Mouse (Mus musculus): ENCODE data around the gene Ccdc157. TPM values are rescaled to one million over a fixed set of nuclear protein-coding genes. Genes with fewer than 3 reads are reported as not detected.

Gene Ccdc157
- polyA plus RNA-seq, 1 experiment from 2014 or later = 7.6 TPM

DNA sequence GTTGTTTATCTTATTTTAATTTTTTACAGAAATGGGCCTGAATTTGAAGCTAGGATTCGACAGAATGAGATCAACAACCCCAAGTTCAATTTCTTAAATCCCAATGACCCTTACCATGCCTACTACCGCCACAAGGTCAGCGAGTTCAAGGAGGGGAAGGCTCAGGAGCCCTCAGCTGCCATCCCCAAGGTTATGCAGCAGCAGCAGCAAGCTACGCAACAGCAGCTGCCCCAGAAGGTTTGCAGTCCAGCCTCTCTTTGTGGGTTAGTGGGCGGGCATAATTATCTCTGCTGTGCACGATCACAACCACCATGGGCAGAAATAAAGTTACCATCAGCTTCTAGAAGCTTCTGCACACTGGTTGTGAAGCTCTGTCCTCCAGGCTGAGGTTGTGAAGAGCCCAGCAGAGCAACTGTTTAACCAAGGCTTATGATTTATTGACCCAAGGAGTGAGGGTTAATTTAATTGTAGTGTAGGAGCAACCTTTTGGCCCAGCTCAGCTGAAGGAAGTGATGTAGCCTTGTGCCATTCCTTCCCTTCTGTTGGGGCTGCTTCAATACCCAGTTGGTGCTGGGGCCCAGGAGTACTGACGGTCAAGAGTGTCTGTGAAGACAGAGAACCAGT, 6.5 kb upstream of the Ccdc157 start:
- Histone ChIP-seq H3K27me3 (replicated peaks) (no peaks in the 10 kb centered on the region), H3K9me3 (no peaks in the 10 kb centered on the region), H3K36me3 (peaks cover 98% of the 10 kb centered on the region), H3K4me3 (no peak overlapping the region), H3K9ac (no peak overlapping the region), H3K4me1 (peaks cover 12% of the 10 kb centered on the region), H3K27ac (no peak overlapping the region), H3K4me2 (replicated peaks) (no peak overlapping the region)
- no peak for ATAC-seq (ENCODE audit: low FRiP score, low read depth)
- WGBS = 91% methylated on average over 7 of the region's 7 CpGs

DNA sequence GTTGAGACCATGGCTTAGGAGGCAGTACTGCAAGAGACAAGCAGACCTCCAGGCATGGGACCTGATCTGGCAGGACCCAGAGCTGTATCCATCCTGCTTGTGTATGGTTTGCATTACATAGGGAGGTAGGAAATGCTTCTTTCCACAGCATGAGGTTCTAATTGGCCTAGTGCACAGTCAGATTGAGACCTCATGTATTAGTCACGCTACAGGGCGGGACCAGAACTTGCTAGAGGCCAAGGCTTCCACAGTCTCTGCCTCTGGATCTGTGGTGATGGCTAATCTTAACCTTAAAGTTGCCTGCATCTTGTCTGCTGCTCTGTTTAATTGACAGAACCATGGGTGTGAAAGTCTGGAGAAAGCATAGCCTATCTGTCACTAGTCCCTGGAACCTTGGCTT, 4.6 kb upstream of the Ccdc157 start:
- peaks cover 80% of the 10 kb centered on the region for H3K36me3 ChIP-seq
- no peak overlapping the region for H3K4me2 ChIP-seq (replicated peaks)
- no peak overlapping the region for H3K27ac ChIP-seq
- H3K27me3 ChIP-seq (replicated peaks) = no peaks in the 10 kb centered on the region
- no peak overlapping the region for H3K9ac ChIP-seq
- 90% methylated on average over 2 of the region's 2 CpGs for WGBS
- H3K9me3 ChIP-seq = no peaks in the 10 kb centered on the region
- H3K4me3 ChIP-seq = no peak overlapping the region
- ATAC-seq (ENCODE audit: low FRiP score, low read depth) = no peak
- peaks cover 23% of the 10 kb centered on the region for H3K4me1 ChIP-seq

DNA sequence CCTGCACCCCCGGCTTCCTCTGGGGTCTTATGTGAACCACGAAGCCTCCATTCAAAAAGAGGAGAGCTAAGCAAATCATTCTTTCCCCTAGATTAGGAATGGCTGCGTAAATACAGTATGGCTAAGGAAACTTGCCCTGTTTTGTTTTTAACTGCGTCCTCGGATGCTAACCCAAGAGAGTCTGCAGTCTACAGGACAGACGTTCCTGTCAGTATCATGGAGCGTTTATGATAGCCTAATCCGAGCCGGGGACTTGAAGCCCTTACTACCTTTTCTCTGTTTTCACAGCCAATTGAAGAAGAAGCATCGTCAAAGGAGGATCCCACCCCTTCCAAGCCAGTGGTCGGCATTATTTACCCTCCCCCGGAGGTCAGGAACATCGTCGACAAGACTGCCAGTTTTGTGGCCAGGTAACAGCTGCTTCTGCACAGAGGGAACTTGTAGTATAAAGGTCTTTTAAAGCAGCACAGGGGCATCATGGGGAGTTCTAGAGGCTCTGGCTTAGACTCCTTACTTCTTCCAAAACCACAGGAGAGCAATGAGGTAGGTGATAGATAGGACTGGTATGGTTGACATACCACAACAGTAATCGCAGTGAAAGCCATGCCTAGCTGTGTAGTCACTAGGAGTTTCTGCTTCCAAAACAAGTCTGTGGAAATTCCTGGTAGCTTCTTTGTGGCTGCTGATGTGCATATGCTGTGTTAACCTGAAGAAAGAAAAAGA, 826 bp upstream of the Ccdc157 start:
- Histone ChIP-seq H3K27me3 (replicated peaks) (no peaks in the 10 kb centered on the region), H3K27ac (no peak overlapping the region), H3K36me3 (peaks cover 43% of the 10 kb centered on the region), H3K9ac (peak overlapping the region; percentile 91), H3K4me2 (replicated peaks) (peak overlapping the region; percentile 95), H3K4me1 (peaks cover 31% of the 10 kb centered on the region), H3K9me3 (no peaks in the 10 kb centered on the region), H3K4me3 (peak overlapping the region; percentile 85)
- WGBS = 7% methylated on average over 15 of the region's 15 CpGs
- 0 out of 2 replicates have a peak, but pooled peaks have one; percentile 5 for ATAC-seq (ENCODE audit: low FRiP score, low read depth)

DNA sequence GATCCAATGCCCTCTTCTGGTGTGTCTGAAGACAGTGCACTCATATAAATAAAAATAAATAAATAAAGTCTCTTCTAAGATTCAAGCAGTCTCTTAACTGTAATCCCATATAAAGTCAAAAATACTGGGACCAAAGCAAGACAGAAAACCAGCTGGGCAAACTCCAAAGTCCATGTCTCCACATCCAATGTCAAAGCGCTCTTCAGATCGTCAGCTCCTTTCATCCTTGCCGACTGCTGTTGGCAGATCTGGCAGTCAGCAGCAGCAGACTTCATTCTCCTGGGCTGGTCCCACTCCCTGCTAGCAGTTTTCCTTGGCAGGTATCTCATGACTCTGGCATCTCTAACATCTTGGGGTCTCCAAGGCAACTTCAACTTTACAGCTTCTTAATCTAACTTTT, 1.4 kb downstream of the Ccdc157 start:
- Histone ChIP-seq H3K4me1 (peaks cover 26% of the 10 kb centered on the region), H3K27me3 (replicated peaks) (no peaks in the 10 kb centered on the region), H3K9me3 (no peaks in the 10 kb centered on the region), H3K9ac (no peak overlapping the region), H3K4me3 (no peak overlapping the region), H3K4me2 (replicated peaks) (no peak overlapping the region), H3K27ac (no peak overlapping the region), H3K36me3 (peaks cover 21% of the 10 kb centered on the region)
- 95% methylated on average over 3 of the region's 3 CpGs for WGBS
- no peak for ATAC-seq (ENCODE audit: low FRiP score, low read depth)

DNA sequence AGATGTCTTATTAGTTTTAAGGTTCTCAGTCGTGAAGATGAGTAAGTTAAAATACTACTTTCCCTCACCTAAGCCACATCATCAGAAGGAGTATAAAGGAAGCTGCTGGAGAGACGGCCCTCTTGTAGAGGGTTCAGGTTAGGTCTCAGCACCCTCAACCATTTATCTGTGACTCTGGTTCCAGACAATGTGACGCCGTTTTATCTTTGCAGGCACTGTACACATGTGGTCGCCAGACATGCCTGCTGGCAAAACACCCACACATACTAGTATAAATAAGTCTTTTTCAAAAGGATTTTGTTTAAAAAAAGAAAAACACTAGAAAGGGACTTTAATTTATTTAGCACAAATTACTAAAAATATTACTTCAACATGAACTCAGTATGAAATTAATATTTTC, 4.5 kb downstream of the Ccdc157 start:
- no peak overlapping the region for H3K27ac ChIP-seq
- H3K36me3 ChIP-seq = no peaks in the 10 kb centered on the region
- WGBS = 77% methylated on average over 5 of the region's 5 CpGs

DNA sequence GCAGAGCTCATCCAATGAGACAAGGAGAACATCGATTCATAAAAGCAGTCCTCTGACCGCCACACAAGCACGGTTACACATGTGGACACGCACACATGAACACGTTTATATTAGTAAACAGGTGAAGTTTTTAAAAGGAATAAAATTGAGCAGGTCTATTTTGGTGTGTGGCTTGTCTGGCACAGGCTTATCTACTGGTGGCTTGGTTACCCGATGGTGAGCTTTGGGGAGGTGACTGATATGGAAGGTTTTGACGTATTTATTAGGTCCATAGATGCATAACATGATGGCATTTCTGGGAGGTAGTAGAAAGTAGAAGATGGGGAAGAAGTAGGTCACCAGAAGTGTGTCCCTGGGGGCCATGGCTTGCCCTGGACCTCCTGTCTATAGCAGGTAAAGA, 6.4 kb downstream of the Ccdc157 start:
- Histone ChIP-seq H3K27me3 (replicated peaks) (no peaks in the 10 kb centered on the region), H3K27ac (no peak overlapping the region), H3K36me3 (no peaks in the 10 kb centered on the region), H3K4me1 (no peaks in the 10 kb centered on the region), H3K9ac (no peak overlapping the region), H3K9me3 (no peaks in the 10 kb centered on the region), H3K4me2 (replicated peaks) (no peak overlapping the region), H3K4me3 (no peak overlapping the region)
- WGBS = 94% methylated on average over 7 of the region's 7 CpGs
- ATAC-seq (ENCODE audit: low FRiP score, low read depth) = no peak

More for the DNA sequence above, 4.5 kb downstream of the Ccdc157 start:
- Histone ChIP-seq H3K27me3 (replicated peaks) (no peaks in the 10 kb centered on the region), H3K4me2 (replicated peaks) (no peak overlapping the region), H3K4me1 (peaks cover 11% of the 10 kb centered on the region; the same call in 1 of the 2 replicates), H3K9me3 (no peaks in the 10 kb centered on the region), H3K4me3 (no peak overlapping the region), H3K9ac (no peak overlapping the region)
- no peak for ATAC-seq (ENCODE audit: low FRiP score, low read depth)

DNA sequence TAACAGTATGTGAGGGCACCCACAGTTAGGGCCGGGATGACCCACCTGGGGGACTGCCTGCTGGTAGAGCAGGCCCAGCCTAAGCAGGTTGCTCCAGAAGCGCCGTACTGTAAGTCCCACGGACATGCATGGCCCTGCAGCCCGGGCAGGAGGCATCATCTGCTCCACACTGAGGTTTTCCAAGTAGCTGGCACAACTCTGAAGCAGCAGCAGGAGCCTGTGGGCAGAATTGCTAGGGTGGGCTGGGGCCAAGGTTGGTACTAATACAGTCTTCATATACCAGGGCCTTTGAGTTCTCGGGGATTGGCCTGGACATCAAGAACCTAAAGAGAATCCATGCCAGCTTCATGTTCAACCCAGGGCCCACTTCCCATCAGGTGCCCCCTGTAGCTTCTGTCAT, 10.2 kb downstream of the Ccdc157 start:
- no peaks in the 10 kb centered on the region for H3K9me3 ChIP-seq
- no peak overlapping the region for H3K9ac ChIP-seq
- no peaks in the 10 kb centered on the region; the same call in 1 of the 2 replicates for H3K36me3 ChIP-seq
- no peak overlapping the region for H3K4me2 ChIP-seq (replicated peaks)
- H3K27ac ChIP-seq = no peak overlapping the region
- 88% methylated on average over 6 of the region's 6 CpGs for WGBS
- H3K4me3 ChIP-seq = no peak overlapping the region
- no peak for ATAC-seq (ENCODE audit: low FRiP score, low read depth)
- H3K4me1 ChIP-seq = no peaks in the 10 kb centered on the region
- no peaks in the 10 kb centered on the region for H3K27me3 ChIP-seq (replicated peaks)

DNA sequence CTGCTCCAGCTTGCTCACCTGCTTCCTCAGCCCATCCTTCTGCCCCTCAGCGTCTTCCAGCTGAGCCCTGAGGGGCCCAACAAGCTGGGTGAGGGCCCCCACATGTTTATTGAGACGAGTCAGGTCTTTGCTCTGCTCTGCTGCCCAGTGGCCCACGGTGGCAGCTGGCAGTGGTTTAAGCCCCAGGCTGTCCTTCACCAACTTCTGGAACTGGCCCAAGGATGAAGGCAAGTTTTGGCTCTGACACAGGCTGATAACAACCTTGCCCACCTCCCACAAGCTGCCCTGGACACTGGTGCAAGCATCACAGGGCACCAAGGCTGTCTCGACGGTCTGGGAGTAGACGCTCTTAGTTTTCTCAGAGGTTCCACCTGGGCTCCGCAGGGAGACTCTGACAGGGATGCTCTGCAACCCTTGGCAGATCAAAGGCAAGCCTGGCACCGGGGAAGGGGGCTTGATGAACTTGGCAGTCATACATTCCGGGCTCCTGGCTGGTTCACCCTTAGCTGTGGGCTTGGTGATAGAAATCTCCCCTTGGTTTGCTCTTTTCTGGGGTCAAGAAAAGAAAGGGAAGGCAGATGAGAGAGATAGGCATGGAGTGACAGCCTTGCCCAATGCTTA, 11.4 kb downstream of the Ccdc157 start:
- ATAC-seq (ENCODE audit: low FRiP score, low read depth) = no peak

DNA sequence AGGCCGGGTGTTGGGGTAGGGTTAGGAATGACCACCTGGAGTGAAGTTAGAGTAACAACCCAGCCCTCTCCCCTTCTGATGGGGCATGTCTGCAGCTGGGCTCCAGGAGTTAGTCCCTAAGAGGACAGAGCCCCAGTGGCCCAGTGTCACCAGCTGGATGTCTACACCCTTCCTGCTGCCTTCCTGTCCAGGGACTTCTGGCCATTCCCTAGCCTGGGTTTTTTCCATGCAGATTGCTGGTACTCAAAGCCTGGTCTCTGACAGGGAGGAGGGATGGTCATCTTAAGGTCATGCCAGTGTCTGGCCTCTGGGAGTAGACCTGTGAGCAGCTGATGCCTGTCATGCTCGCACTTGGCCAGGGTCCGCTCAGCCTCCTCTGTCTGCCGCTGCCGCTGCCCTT, 12.0 kb downstream of the Ccdc157 start:
- Histone ChIP-seq H3K4me1 (no peaks in the 10 kb centered on the region), H3K9ac (no peak overlapping the region), H3K9me3 (no peaks in the 10 kb centered on the region), H3K4me2 (replicated peaks) (no peak overlapping the region), H3K27me3 (replicated peaks) (no peaks in the 10 kb centered on the region), H3K27ac (no peak overlapping the region), H3K36me3 (peaks cover 15% of the 10 kb centered on the region), H3K4me3 (no peak overlapping the region)
- 90% methylated on average over 5 of the region's 5 CpGs for WGBS
- ATAC-seq (ENCODE audit: low FRiP score, low read depth) = no peak

More for the DNA sequence above, 11.4 kb downstream of the Ccdc157 start:
- Histone ChIP-seq H3K4me2 (replicated peaks) (no peak overlapping the region), H3K27ac (no peak overlapping the region), H3K27me3 (replicated peaks) (no peaks in the 10 kb centered on the region), H3K4me3 (no peak overlapping the region), H3K9ac (no peak overlapping the region), H3K9me3 (no peaks in the 10 kb centered on the region), H3K36me3 (peaks cover 9% of the 10 kb centered on the region; the same call in 1 of the 2 replicates), H3K4me1 (no peaks in the 10 kb centered on the region)
- WGBS = 92% methylated on average over 9 of the region's 9 CpGs

DNA sequence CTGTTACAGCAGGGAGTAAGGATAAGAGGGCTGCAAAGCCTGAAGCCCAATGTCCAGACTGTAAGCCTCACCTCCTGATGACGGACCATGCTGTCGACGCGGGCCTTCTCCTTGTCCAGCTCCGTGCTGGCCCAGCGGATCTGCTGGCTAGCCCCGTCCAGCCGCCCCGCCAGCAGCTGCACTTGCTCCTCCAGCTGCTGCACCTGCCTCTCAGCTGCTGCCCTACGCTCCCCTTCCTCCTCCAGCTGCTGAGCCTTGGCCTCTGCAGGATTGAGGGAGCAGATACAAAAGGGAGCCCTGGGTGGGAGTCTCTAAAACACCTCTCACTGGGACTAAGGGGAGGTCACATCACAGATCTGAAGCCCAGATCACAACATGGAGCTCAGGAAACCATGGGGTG, 13.0 kb downstream of the Ccdc157 start:
- H3K36me3 ChIP-seq = peaks cover 25% of the 10 kb centered on the region
- no peak overlapping the region for H3K4me2 ChIP-seq (replicated peaks)
- ATAC-seq (ENCODE audit: low FRiP score, low read depth) = no peak
- H3K4me3 ChIP-seq = no peak overlapping the region
- H3K4me1 ChIP-seq = no peaks in the 10 kb centered on the region
- WGBS = 83% methylated on average over 10 of the region's 10 CpGs
- H3K9me3 ChIP-seq = no peaks in the 10 kb centered on the region
- H3K27ac ChIP-seq = no peak overlapping the region
- H3K9ac ChIP-seq = no peak overlapping the region
- no peaks in the 10 kb centered on the region for H3K27me3 ChIP-seq (replicated peaks)

DNA sequence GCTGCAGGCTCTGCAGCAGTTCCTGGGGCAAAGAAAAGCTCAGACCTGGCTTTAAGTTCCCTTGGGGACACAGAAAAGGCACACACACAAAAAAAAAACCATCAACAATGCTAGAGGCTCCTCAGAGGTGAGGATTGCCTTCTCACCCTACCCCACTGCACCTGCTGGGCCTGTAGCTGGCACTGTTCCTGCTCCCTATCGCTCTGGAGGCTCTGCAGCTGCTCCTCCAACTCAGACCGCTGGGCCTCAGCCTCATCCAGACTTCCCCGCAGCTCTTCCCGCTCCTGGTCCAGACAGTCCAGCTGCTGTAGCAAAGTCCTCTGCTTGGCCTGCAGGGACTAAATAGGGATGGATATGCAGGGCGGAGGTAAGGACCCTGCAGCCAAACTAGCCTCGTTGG, 13.7 kb downstream of the Ccdc157 start:
- no peak for ATAC-seq (ENCODE audit: low FRiP score, low read depth)
- no peak overlapping the region for H3K27ac ChIP-seq
- H3K4me1 ChIP-seq = no peaks in the 10 kb centered on the region
- no peaks in the 10 kb centered on the region for H3K9me3 ChIP-seq
- WGBS = 83% methylated on average over 6 of the region's 6 CpGs
- H3K9ac ChIP-seq = no peak overlapping the region
- H3K27me3 ChIP-seq (replicated peaks) = no peaks in the 10 kb centered on the region
- no peak overlapping the region for H3K4me2 ChIP-seq (replicated peaks)
- H3K36me3 ChIP-seq = peaks cover 32% of the 10 kb centered on the region
- H3K4me3 ChIP-seq = no peak overlapping the region

DNA sequence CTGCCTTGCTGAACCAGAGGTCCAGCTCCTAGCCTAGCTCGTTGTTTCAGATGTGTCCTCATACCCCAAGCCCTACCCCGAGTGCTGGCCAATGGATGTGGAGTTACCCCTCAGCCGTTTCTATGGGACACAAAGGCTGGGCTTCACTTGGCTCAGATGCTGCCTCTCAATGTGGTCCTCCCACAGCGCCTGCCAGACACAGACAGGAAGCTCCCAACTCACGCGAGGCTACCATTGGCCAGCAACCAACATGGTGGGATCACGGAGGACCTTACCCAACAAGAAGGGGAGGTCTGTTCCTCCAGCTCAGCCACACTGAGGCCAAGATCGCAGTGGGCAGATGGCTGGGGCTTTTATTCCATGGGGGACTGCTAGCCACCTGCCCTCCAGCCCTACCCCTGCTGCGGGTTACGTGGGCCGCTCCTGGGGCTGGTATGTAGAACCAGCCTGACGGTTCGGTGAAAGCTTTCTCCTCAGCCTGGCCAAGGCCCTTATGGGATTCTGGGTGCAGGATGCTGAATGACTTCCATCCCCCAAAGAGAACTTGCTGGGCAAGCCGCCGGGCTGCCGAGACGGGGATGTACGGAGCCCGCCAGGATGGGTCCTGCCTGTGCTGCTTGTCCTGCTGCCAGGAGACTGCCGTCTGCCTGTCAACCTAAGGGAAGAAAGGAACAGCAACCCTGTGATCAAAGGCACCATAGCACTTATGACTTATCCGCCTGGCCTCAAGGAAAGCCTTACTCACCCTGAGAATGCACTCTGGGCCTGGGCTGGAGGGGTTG, 16.6 kb downstream of the Ccdc157 start:
- H3K36me3 ChIP-seq = peaks cover 55% of the 10 kb centered on the region

More for the DNA sequence above, 16.6 kb downstream of the Ccdc157 start:
- Histone ChIP-seq H3K27me3 (replicated peaks) (no peaks in the 10 kb centered on the region), H3K9me3 (no peaks in the 10 kb centered on the region), H3K9ac (no peak overlapping the region), H3K4me1 (no peaks in the 10 kb centered on the region), H3K27ac (no peak overlapping the region), H3K4me2 (replicated peaks) (no peak overlapping the region), H3K4me3 (no peak overlapping the region)
- WGBS = 92% methylated on average over 21 of the region's 21 CpGs
- ATAC-seq (ENCODE audit: low FRiP score, low read depth) = no peak

Data from neural tube, embryonic 12.5 days (tissue).